Mouse (Mus musculus): ENCODE results near the gene Chtf18. TPM values are rescaled to one million over a fixed set of nuclear protein-coding genes. Genes with fewer than 3 reads are reported as not detected.
A peak's percentile ranks its signal among the peaks of the same experiment; 100 is the strongest.

Chtf18 gene
- 2.5 and 2.9 TPM in 2 replicates for polyA plus RNA-seq (2014; fragmentation: Nextera tagmentation; extraction: Ambion mirVana)

GRCm38 (mm10) chr17:25727265-25728008, at the start of gene Chtf18, which contains the start of gene Rpusd1:
TSS of gene Chtf18 (minus strand) at chr17:25727419.
TSS of gene Rpusd1 (plus strand) at chr17:25727670.
- under 1% methylated on average over 37 of the region's 37 CpGs for WGBS
- Histone ChIP-seq H3K27me3 (ENCODE audit: control insufficient read depth, insufficient read depth, low read length) (no peaks in the 10 kb centered on the region), H3K4me3 (ENCODE audit: low read depth, low read length) (peak within 1 kb of the TSS; percentile 49), H3K9ac (replicated peaks; ENCODE audit: low read depth, low read length) (peak within 1 kb of the TSS; percentile 80), H3K9me3 (ENCODE audit: control insufficient read depth, low read length) (no peaks in the 10 kb centered on the region), H3K27ac (ENCODE audit: low read depth, low read length) (no peak within 1 kb of the TSS), H3K4me2 (ENCODE audit: low read depth, low read length) (peak within 1 kb of the TSS; percentile 78), H3K36me3 (ENCODE audit: control insufficient read depth, insufficient read depth, low read length) (no peaks in the 10 kb centered on the region), H3K4me1 (ENCODE audit: control insufficient read depth, insufficient read depth, low read length) (peaks cover 14% of the 10 kb centered on the region)
- peak; percentile 99 for ATAC-seq (ENCODE audit: low read depth)

DNA sequence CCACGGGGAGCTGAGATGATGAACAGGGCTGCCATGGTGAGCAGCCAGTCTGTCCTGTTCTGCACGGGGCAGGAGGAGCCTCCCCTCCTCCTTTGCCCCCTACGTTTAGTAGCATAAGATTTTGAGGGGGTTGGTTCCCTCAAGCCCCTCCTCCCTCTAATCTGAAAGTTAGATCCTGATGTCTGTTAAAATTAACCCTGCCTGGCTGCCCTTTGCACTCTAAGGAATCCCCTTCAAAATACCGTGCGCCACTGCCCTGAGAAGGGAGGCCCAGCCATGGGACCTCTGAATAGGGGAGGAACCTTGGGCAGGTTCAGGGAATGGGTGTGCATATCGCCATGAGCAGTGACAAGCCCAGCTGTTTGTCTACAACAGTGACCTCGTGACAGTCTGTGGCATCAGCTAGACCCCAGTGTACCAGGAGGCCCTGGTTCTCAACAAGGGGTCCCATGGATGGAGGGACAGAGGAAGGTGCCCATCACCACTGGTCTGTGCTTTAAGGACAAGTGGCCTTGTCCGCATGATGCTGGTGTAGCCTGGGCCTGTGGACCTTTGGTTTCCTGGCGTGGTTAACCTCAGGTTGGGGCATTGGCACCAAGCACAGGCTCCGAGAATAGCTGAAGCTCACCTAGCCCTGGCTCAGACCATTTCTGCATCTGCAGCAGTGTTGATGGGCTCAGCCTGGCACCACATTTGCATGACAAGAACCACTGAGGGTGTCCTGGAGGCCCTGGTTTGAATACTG, 48.3 kb upstream of the Chtf18 start:
- H3K4me2 ChIP-seq (ENCODE audit: low read depth, low read length), result no peak overlapping the region
- H3K36me3 ChIP-seq (ENCODE audit: control insufficient read depth, insufficient read depth, low read length), result no peaks in the 10 kb centered on the region; the same call in 1 of the 2 replicates
- WGBS, result 85% methylated on average over 10 of the region's 10 CpGs
- no peak for ATAC-seq (ENCODE audit: low read depth)
- H3K4me3 ChIP-seq (ENCODE audit: low read depth, low read length), result no peak overlapping the region
- no peak overlapping the region for H3K27ac ChIP-seq (ENCODE audit: low read depth, low read length)
- no peaks in the 10 kb centered on the region for H3K27me3 ChIP-seq (ENCODE audit: control insufficient read depth, insufficient read depth, low read length)
- no peaks in the 10 kb centered on the region for H3K9me3 ChIP-seq (ENCODE audit: control insufficient read depth, low read length)
- H3K4me1 ChIP-seq (ENCODE audit: control insufficient read depth, insufficient read depth, low read length), result peaks cover 5% of the 10 kb centered on the region; the same call in 1 of the 2 replicates
- no peak overlapping the region for H3K9ac ChIP-seq (replicated peaks; ENCODE audit: low read depth, low read length)

GRCm38 (mm10) chr17:25773549-25774120, 46.4 kb upstream of the Chtf18 start, which contains the start of gene Narfl:
TSS of gene Narfl (plus strand) at chr17:25773776.
- peak; percentile 86 for ATAC-seq (ENCODE audit: low read depth)
- H3K4me2 ChIP-seq (ENCODE audit: low read depth, low read length), result peak within 1 kb of the TSS; percentile 54
- H3K9ac ChIP-seq (replicated peaks; ENCODE audit: low read depth, low read length), result peak within 1 kb of the TSS; percentile 77
- H3K27ac ChIP-seq (ENCODE audit: low read depth, low read length), result no peak within 1 kb of the TSS
- WGBS, result under 1% methylated on average over 37 of the region's 37 CpGs
- no peaks in the 10 kb centered on the region for H3K9me3 ChIP-seq (ENCODE audit: control insufficient read depth, low read length)
- peak within 1 kb of the TSS; percentile 61 for H3K4me3 ChIP-seq (ENCODE audit: low read depth, low read length)
- H3K4me1 ChIP-seq (ENCODE audit: control insufficient read depth, insufficient read depth, low read length), result peaks cover 5% of the 10 kb centered on the region; the same call in 1 of the 2 replicates
- no peaks in the 10 kb centered on the region for H3K36me3 ChIP-seq (ENCODE audit: control insufficient read depth, insufficient read depth, low read length)
- no peaks in the 10 kb centered on the region for H3K27me3 ChIP-seq (ENCODE audit: control insufficient read depth, insufficient read depth, low read length)

- no peak overlapping the region for H3K4me3 ChIP-seq (ENCODE audit: low read depth, low read length)
- H3K9ac ChIP-seq (replicated peaks; ENCODE audit: low read depth, low read length), result no peak overlapping the region
- no peaks in the 10 kb centered on the region for H3K27me3 ChIP-seq (ENCODE audit: control insufficient read depth, insufficient read depth, low read length)
- H3K9me3 ChIP-seq (ENCODE audit: control insufficient read depth, low read length), result no peaks in the 10 kb centered on the region
- no peaks in the 10 kb centered on the region for H3K36me3 ChIP-seq (ENCODE audit: control insufficient read depth, insufficient read depth, low read length)
- no peak overlapping the region for H3K4me2 ChIP-seq (ENCODE audit: low read depth, low read length)
- no peak for ATAC-seq (ENCODE audit: low read depth)
- 52% methylated on average over 9 of the region's 9 CpGs for WGBS
- no peak overlapping the region for H3K27ac ChIP-seq (ENCODE audit: low read depth, low read length)
- H3K4me1 ChIP-seq (ENCODE audit: control insufficient read depth, insufficient read depth, low read length), result peaks cover 3% of the 10 kb centered on the region; the same call in 1 of the 2 replicates
These were observed 42.1 kb upstream of the Chtf18 start for GRCm38 (mm10) chr17:25769331-25769730.

GRCm38 (mm10) chr17:25765886-25766285, 38.7 kb upstream of the Chtf18 start:
- WGBS, result 22% methylated on average over 5 of the region's 5 CpGs
- H3K4me2 ChIP-seq (ENCODE audit: low read depth, low read length), result no peak overlapping the region

DNA sequence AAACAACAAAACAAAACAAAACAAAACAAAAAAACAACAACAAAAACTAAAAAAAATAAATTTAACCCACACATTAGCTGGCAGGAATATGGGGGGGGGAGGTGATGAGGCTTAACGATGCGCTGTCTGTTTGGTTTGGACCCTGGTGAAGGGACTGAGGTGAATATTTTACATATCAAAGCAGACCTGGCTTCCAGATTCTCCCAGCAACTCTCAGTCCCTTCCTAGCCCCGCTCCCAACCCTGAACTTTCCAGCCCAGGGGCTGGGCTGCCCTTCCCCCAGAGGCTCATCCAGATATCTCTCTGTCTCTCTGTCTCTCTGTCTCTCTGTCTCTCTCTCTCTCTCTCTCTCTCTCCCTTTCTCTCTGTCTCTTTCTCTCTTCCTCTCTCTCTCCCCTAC, 35.4 kb upstream of the Chtf18 start:
- no peak overlapping the region for H3K4me2 ChIP-seq (ENCODE audit: low read depth, low read length)
- H3K9ac ChIP-seq (replicated peaks; ENCODE audit: low read depth, low read length), result no peak overlapping the region
- no peak for ATAC-seq (ENCODE audit: low read depth)
- no peaks in the 10 kb centered on the region for H3K36me3 ChIP-seq (ENCODE audit: control insufficient read depth, insufficient read depth, low read length)
- no peaks in the 10 kb centered on the region for H3K4me1 ChIP-seq (ENCODE audit: control insufficient read depth, insufficient read depth, low read length)
- no peaks in the 10 kb centered on the region for H3K27me3 ChIP-seq (ENCODE audit: control insufficient read depth, insufficient read depth, low read length)
- H3K4me3 ChIP-seq (ENCODE audit: low read depth, low read length), result no peak overlapping the region
- whole genome bisulfite sequencing, result 33% methylated on average over 3 of the region's 3 CpGs
- no peak overlapping the region for H3K27ac ChIP-seq (ENCODE audit: low read depth, low read length)
- H3K9me3 ChIP-seq (ENCODE audit: control insufficient read depth, low read length), result no peaks in the 10 kb centered on the region

More at GRCm38 (mm10) chr17:25765886-25766285, 38.7 kb upstream of the Chtf18 start:
- H3K9me3 ChIP-seq (ENCODE audit: control insufficient read depth, low read length), result no peaks in the 10 kb centered on the region
- H3K27me3 ChIP-seq (ENCODE audit: control insufficient read depth, insufficient read depth, low read length), result no peaks in the 10 kb centered on the region
- no peak overlapping the region for H3K27ac ChIP-seq (ENCODE audit: low read depth, low read length)
- H3K4me3 ChIP-seq (ENCODE audit: low read depth, low read length), result no peak overlapping the region
- H3K4me1 ChIP-seq (ENCODE audit: control insufficient read depth, insufficient read depth, low read length), result no peaks in the 10 kb centered on the region
- no peak for ATAC-seq (ENCODE audit: low read depth)
- no peaks in the 10 kb centered on the region for H3K36me3 ChIP-seq (ENCODE audit: control insufficient read depth, insufficient read depth, low read length)
- no peak overlapping the region for H3K9ac ChIP-seq (replicated peaks; ENCODE audit: low read depth, low read length)

- WGBS, result 63% methylated on average over 4 of the region's 4 CpGs
- Histone ChIP-seq H3K9ac (replicated peaks; ENCODE audit: low read depth, low read length) (no peak overlapping the region), H3K4me1 (ENCODE audit: control insufficient read depth, insufficient read depth, low read length) (no peaks in the 10 kb centered on the region), H3K27me3 (ENCODE audit: control insufficient read depth, insufficient read depth, low read length) (no peaks in the 10 kb centered on the region), H3K27ac (ENCODE audit: low read depth, low read length) (no peak overlapping the region), H3K9me3 (ENCODE audit: control insufficient read depth, low read length) (no peaks in the 10 kb centered on the region), H3K36me3 (ENCODE audit: control insufficient read depth, insufficient read depth, low read length) (no peaks in the 10 kb centered on the region), H3K4me3 (ENCODE audit: low read depth, low read length) (no peak overlapping the region), H3K4me2 (ENCODE audit: low read depth, low read length) (no peak overlapping the region)
- no peak for ATAC-seq (ENCODE audit: low read depth)
These were observed 34.3 kb upstream of the Chtf18 start for GRCm38 (mm10) chr17:25761561-25761970.

GRCm38 (mm10) chr17:25760148-25760547, 32.9 kb upstream of the Chtf18 start:
- H3K4me3 ChIP-seq (ENCODE audit: low read depth, low read length), result no peak overlapping the region
- no peaks in the 10 kb centered on the region for H3K4me1 ChIP-seq (ENCODE audit: control insufficient read depth, insufficient read depth, low read length)
- H3K9ac ChIP-seq (replicated peaks; ENCODE audit: low read depth, low read length), result no peak overlapping the region
- H3K36me3 ChIP-seq (ENCODE audit: control insufficient read depth, insufficient read depth, low read length), result no peaks in the 10 kb centered on the region
- no peaks in the 10 kb centered on the region for H3K27me3 ChIP-seq (ENCODE audit: control insufficient read depth, insufficient read depth, low read length)
- H3K9me3 ChIP-seq (ENCODE audit: control insufficient read depth, low read length), result no peaks in the 10 kb centered on the region
- no peak overlapping the region for H3K4me2 ChIP-seq (ENCODE audit: low read depth, low read length)
- WGBS, result 75% methylated on average over 8 of the region's 8 CpGs
- no peak for ATAC-seq (ENCODE audit: low read depth)
- no peak overlapping the region for H3K27ac ChIP-seq (ENCODE audit: low read depth, low read length)
